Mouse (Mus musculus): ENCODE measurements at regions not wholly inside any gene's neighbourhood (a gene's known extent, or its start where the extent isn't known, plus 50 kb on each side); places are given as distances from the start of the nearest gene placed in this dataset.
"Not testable (repeated sequence)": the region's sequence is repeated elsewhere in the genome, so short reads cannot be mapped to it uniquely, and the experiment has no call there.

- WGBS = 84% methylated on average over 2 of the region's 2 CpGs
These were observed 1055.4 kb upstream of the Sel1l start for GRCm38 (mm10) chr12:92904382-92904781.

GRCm38 (mm10) chr12:92892315-92892714 lies 1043.4 kb upstream of the Sel1l start:
- Histone ChIP-seq H3K9me3 (replicated peaks; ENCODE audit: low read length) (no peaks in the 10 kb centered on the region), H3K4me1 (replicated peaks; ENCODE audit: insufficient read depth, low read length) (no peaks in the 10 kb centered on the region), H3K27me3 (ENCODE audit: insufficient read depth, low read length) (no peaks in the 10 kb centered on the region), H3K9ac (ENCODE audit: low read depth, low read length) (no peak overlapping the region), H3K4me2 (ENCODE audit: low read length) (no peak overlapping the region), H3K27ac (no peak overlapping the region), H3K4me3 (replicated peaks; ENCODE audit: low read depth, low read length) (no peak overlapping the region), H3K36me3 (ENCODE audit: insufficient read depth, low read length) (no peaks in the 10 kb centered on the region)
- no peak for TF ChIP-seq CTCF (IDR thresholded peaks at IDR 0.05; ENCODE audit: low read depth)
- ATAC-seq (replicated peaks; ENCODE audit: low FRiP score, low read depth) (no peak), DNase-seq (ENCODE audit: low spot score) (no peak)
- 89% methylated on average over 4 of the region's 9 CpGs for WGBS

More at GRCm38 (mm10) chr12:92904382-92904781, 1055.4 kb upstream of the Sel1l start:
- no peak overlapping the region for H3K4me3 ChIP-seq (replicated peaks; ENCODE audit: low read depth, low read length)
- H3K4me1 ChIP-seq (replicated peaks; ENCODE audit: insufficient read depth, low read length) = no peaks in the 10 kb centered on the region
- TF ChIP-seq CTCF (IDR thresholded peaks at IDR 0.05; ENCODE audit: low read depth) = no peak
- DNase-seq (ENCODE audit: low spot score) (no peak), ATAC-seq (replicated peaks; ENCODE audit: low FRiP score, low read depth) (no peak)
- H3K9ac ChIP-seq (ENCODE audit: low read depth, low read length) = no peak overlapping the region
- no peak overlapping the region for H3K4me2 ChIP-seq (ENCODE audit: low read length)
- no peaks in the 10 kb centered on the region for H3K27me3 ChIP-seq (ENCODE audit: insufficient read depth, low read length)
- H3K36me3 ChIP-seq (ENCODE audit: insufficient read depth, low read length) = no peaks in the 10 kb centered on the region
- H3K9me3 ChIP-seq (replicated peaks; ENCODE audit: low read length) = no peaks in the 10 kb centered on the region
- H3K27ac ChIP-seq = no peak overlapping the region

DNA sequence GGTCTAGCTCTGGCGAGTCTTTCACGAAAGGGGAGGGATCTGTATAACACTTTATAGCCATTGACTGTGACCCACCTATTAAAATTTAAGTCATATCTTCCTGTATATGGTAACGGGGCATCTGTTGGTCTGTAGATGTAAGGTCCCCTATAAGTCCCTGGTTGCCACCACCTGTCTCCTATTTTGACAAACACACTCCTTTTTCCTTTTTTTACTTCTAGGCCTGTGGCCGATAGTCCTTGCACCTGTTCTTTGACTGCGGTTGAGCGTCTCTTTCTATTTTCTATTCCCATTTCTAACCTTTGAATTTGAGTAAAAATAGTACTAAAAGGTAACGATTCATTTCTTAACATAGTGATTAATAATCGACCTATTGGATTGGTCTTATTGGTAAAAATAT lies 1042.7 kb upstream of the Sel1l start:
- not testable (repeated sequence) for H3K27me3 ChIP-seq (ENCODE audit: insufficient read depth, low read length); H3K4me3 ChIP-seq (replicated peaks; ENCODE audit: low read depth, low read length); DNase-seq (ENCODE audit: low spot score); H3K27ac ChIP-seq; H3K9me3 ChIP-seq (replicated peaks; ENCODE audit: low read length); H3K9ac ChIP-seq (ENCODE audit: low read depth, low read length); H3K4me2 ChIP-seq (ENCODE audit: low read length); H3K4me1 ChIP-seq (replicated peaks; ENCODE audit: insufficient read depth, low read length); H3K36me3 ChIP-seq (ENCODE audit: insufficient read depth, low read length); ATAC-seq (replicated peaks; ENCODE audit: low FRiP score, low read depth)
- WGBS = no CpG with 5 or more reads among the region's 8 CpGs

GRCm38 (mm10) chr12:92891126-92891525 lies 1042.2 kb upstream of the Sel1l start:
- not testable (repeated sequence) for ATAC-seq (replicated peaks; ENCODE audit: low FRiP score, low read depth); H3K27ac ChIP-seq; H3K4me3 ChIP-seq (replicated peaks; ENCODE audit: low read depth, low read length); H3K36me3 ChIP-seq (ENCODE audit: insufficient read depth, low read length); H3K9me3 ChIP-seq (replicated peaks; ENCODE audit: low read length); DNase-seq (ENCODE audit: low spot score); H3K9ac ChIP-seq (ENCODE audit: low read depth, low read length); H3K27me3 ChIP-seq (ENCODE audit: insufficient read depth, low read length); H3K4me1 ChIP-seq (replicated peaks; ENCODE audit: insufficient read depth, low read length); H3K4me2 ChIP-seq (ENCODE audit: low read length)
- WGBS = 98% methylated on average over 5 of the region's 9 CpGs

DNA sequence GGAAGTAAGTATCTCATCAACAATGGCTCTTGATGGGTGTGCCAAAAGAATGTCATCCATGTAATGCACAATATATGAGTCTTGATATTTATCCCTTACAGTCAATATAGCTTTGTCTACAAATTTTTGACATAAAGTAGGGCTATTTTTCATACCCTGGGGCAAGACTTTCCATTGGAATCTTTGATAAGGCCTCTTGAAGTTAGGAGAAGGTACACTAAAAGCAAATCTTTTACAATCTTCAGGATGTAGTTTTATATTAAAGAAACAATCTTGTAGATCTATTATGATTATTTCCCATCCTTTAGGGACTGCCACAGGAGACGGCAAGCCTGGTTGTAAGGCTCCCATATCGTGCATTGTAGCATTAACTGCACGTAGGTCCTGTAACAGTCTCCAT lies 1038.8 kb upstream of the Sel1l start:
- no peaks in the 10 kb centered on the region for H3K4me1 ChIP-seq (replicated peaks; ENCODE audit: insufficient read depth, low read length)

DNA sequence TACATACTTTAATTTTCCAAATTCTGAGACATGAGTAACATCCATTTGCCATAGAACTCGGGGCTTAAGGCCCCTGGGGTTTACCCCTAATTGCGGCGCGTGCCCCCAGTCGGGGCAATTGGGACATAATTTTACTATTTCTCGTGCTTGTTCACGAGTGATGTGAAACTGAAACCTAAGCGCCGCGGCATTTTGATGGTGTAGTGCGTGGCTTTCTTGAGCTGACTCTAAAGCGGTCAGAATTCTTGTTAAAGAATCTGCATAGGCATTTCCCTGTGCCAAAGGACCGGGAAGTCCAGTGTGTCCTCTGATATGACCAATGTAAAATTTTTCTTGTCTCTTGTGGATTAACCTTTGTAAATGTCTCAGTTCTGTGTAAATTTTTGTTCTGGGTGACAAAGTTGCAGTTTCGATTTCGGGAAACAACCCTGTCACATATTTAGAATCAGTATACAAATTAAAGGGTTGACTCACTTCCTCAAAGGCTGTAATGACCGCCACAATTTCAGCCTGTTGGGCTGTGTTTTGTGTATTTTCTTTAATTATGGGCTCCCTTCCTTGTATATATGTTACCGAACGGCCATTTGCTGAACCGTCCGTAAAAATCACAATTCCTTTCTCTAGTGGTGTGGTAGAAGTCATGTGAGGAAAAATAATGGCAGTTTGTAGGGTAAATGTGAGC lies 1037.6 kb upstream of the Sel1l start:
- H3K27ac ChIP-seq; H3K4me1 ChIP-seq (replicated peaks; ENCODE audit: insufficient read depth, low read length); H3K4me2 ChIP-seq (ENCODE audit: low read length); H3K9me3 ChIP-seq (replicated peaks; ENCODE audit: low read length); H3K27me3 ChIP-seq (ENCODE audit: insufficient read depth, low read length); H3K36me3 ChIP-seq (ENCODE audit: insufficient read depth, low read length); H3K4me3 ChIP-seq (replicated peaks; ENCODE audit: low read depth, low read length); ATAC-seq (replicated peaks; ENCODE audit: low FRiP score, low read depth); DNase-seq (ENCODE audit: low spot score); H3K9ac ChIP-seq (ENCODE audit: low read depth, low read length): not testable (repeated sequence)
- 93% methylated on average over 20 of the region's 20 CpGs for WGBS

More for the DNA sequence above, 1038.8 kb upstream of the Sel1l start:
- 92% methylated on average over 3 of the region's 3 CpGs for WGBS
- no peak overlapping the region for H3K27ac ChIP-seq
- H3K27me3 ChIP-seq (ENCODE audit: insufficient read depth, low read length) = no peaks in the 10 kb centered on the region
- no peaks in the 10 kb centered on the region for H3K9me3 ChIP-seq (replicated peaks; ENCODE audit: low read length)
- H3K9ac ChIP-seq (ENCODE audit: low read depth, low read length) = no peak overlapping the region
- no peak overlapping the region for H3K4me2 ChIP-seq (ENCODE audit: low read length)
- H3K4me3 ChIP-seq (replicated peaks; ENCODE audit: low read depth, low read length) = no peak overlapping the region
- no peak for ATAC-seq (replicated peaks; ENCODE audit: low FRiP score, low read depth)
- no peak for TF ChIP-seq CTCF (IDR thresholded peaks at IDR 0.05; ENCODE audit: low read depth)
- no peak for DNase-seq (ENCODE audit: low spot score)
- no peaks in the 10 kb centered on the region for H3K36me3 ChIP-seq (ENCODE audit: insufficient read depth, low read length)

DNA sequence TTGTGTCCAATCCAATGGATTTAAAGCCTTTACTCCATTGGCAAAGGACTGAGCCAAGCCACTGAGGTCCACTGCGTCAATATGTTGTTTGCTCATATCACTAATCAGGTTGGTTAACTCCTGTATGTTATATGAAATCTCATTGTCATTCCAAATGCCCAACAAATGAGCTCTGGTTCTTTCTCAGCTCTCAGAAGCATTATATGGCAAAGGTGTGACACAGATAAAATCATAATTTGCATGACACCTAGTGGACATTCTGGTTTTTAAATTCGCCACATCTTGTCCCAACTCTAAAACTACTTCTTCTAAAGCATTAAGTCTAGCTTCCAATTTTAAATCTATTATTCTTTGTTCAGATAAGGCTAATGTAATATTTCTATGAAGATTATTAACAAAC lies 1035.1 kb upstream of the Sel1l start:
- H3K27ac ChIP-seq; H3K4me2 ChIP-seq (ENCODE audit: low read length); H3K4me3 ChIP-seq (replicated peaks; ENCODE audit: low read depth, low read length); H3K36me3 ChIP-seq (ENCODE audit: insufficient read depth, low read length); H3K9me3 ChIP-seq (replicated peaks; ENCODE audit: low read length); H3K4me1 ChIP-seq (replicated peaks; ENCODE audit: insufficient read depth, low read length); H3K9ac ChIP-seq (ENCODE audit: low read depth, low read length); DNase-seq (ENCODE audit: low spot score); H3K27me3 ChIP-seq (ENCODE audit: insufficient read depth, low read length); ATAC-seq (replicated peaks; ENCODE audit: low FRiP score, low read depth): not testable (repeated sequence)
- 90% methylated on average over 2 of the region's 2 CpGs for WGBS

DNA sequence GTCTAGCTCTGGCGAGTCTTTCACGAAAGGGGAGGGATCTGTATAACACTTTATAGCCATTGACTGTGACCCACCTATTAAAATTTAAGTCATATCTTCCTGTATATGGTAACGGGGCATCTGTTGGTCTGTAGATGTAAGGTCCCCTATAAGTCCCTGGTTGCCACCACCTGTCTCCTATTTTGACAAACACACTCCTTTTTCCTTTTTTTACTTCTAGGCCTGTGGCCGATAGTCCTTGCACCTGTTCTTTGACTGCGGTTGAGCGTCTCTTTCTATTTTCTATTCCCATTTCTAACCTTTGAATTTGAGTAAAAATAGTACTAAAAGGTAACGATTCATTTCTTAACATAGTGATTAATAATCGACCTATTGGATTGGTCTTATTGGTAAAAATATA lies 1034.1 kb upstream of the Sel1l start:
- H3K4me1 ChIP-seq (replicated peaks; ENCODE audit: insufficient read depth, low read length); DNase-seq (ENCODE audit: low spot score); H3K4me2 ChIP-seq (ENCODE audit: low read length); H3K9ac ChIP-seq (ENCODE audit: low read depth, low read length); H3K9me3 ChIP-seq (replicated peaks; ENCODE audit: low read length); H3K4me3 ChIP-seq (replicated peaks; ENCODE audit: low read depth, low read length); H3K27ac ChIP-seq; H3K36me3 ChIP-seq (ENCODE audit: insufficient read depth, low read length); ATAC-seq (replicated peaks; ENCODE audit: low FRiP score, low read depth); H3K27me3 ChIP-seq (ENCODE audit: insufficient read depth, low read length): not testable (repeated sequence)
- WGBS = no CpG with 5 or more reads among the region's 8 CpGs

DNA sequence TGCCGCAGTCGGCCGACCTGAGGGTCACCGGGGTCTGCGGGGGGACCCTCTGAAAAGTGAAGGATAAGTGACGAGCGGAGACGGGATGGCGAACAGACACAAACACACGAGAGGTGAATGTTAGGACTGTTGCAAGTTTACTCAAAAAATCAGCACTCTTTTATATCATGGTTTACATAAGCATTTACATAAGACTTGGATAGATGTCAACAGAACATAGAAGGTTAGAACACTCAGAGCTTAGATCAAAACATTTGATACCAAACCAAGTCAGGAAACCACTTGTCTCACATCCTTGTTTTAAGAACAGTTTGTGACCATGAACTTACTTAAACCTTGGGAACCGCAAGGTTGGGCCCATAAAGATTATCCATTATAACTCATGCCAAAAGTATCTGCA lies 1033.6 kb upstream of the Sel1l start:
- DNase-seq (ENCODE audit: low spot score); H3K36me3 ChIP-seq (ENCODE audit: insufficient read depth, low read length); H3K27ac ChIP-seq; H3K4me1 ChIP-seq (replicated peaks; ENCODE audit: insufficient read depth, low read length); H3K4me3 ChIP-seq (replicated peaks; ENCODE audit: low read depth, low read length); H3K9ac ChIP-seq (ENCODE audit: low read depth, low read length); H3K9me3 ChIP-seq (replicated peaks; ENCODE audit: low read length); H3K27me3 ChIP-seq (ENCODE audit: insufficient read depth, low read length); H3K4me2 ChIP-seq (ENCODE audit: low read length); ATAC-seq (replicated peaks; ENCODE audit: low FRiP score, low read depth): not testable (repeated sequence)
- 98% methylated on average over 6 of the region's 11 CpGs for WGBS

Data from kidney, postnatal 0 days (tissue).